Mouse (Mus musculus): ENCODE results near the gene Tcf19. TPM values are rescaled to one million over a fixed set of nuclear protein-coding genes. Genes with fewer than 3 reads are reported as not detected.
"Not testable (repeated sequence)": the region's sequence is repeated elsewhere in the genome, so short reads cannot be mapped to it uniquely, and the experiment has no call there.

Gene Tcf19
- polyA plus RNA-seq, 1 experiment: 11.1 TPM

DNA sequence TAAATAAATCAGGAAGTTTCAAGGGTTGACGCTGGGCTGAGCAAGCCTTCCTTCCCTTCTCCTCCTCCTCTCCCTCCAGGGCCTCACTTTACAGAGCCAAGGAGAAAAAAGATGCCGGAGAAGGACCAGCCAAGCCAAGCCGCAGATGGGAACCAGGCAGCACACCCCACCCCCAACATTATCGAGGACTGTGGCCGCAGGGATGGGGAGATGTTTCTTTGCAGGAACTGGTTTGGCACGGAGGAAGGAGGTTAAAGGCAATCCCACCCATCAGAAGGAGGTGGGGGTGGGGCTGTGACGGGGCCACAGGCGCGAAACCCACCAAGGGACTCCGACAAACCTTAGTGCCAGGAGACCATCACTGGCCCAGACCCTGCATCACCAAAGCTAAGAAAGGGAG, 29.9 kb downstream of the Tcf19 start:
- peaks cover 8% of the 10 kb centered on the region for H3K27me3 ChIP-seq (ENCODE audit: control insufficient read depth, insufficient read depth, insufficient read length)
- TF ChIP-seq REST (IDR thresholded peaks at IDR 0.05; ENCODE audit: insufficient read depth, insufficient read length) (no peak), MYOG (IDR thresholded peaks at IDR 0.05; ENCODE audit: control insufficient read depth in 1 of 3, insufficient read depth in 1 of 3, insufficient read length in 2 of 3, low read depth in 2 of 3) (no peak), MAX (IDR thresholded peaks at IDR 0.05; ENCODE audit: low read depth) (no peak), POLR2A (IDR thresholded peaks at IDR 0.05; ENCODE audit: insufficient read length, low read depth) (no peak), USF1 (IDR thresholded peaks at IDR 0.05; ENCODE audit: low read depth) (no peak), MYOD1 (IDR thresholded peaks at IDR 0.05; ENCODE audit: control insufficient read depth in 1 of 3, insufficient read length in 2 of 3, low read depth in 2 of 3) (no peak), SRF (IDR thresholded peaks at IDR 0.05; ENCODE audit: control insufficient read depth, insufficient read length, low read depth) (no peak)
- H3K36me3 ChIP-seq (ENCODE audit: control insufficient read depth, insufficient read depth): no peaks in the 10 kb centered on the region
- H3K4me3 ChIP-seq: no peak overlapping the region
- no peak overlapping the region for H3ac ChIP-seq (ENCODE audit: control insufficient read depth, insufficient read length)
- no peak overlapping the region for H3K4me2 ChIP-seq (ENCODE audit: low read depth)
- no peaks in the 10 kb centered on the region for H3K79me2 ChIP-seq (ENCODE audit: control insufficient read depth, insufficient read depth)

DNA sequence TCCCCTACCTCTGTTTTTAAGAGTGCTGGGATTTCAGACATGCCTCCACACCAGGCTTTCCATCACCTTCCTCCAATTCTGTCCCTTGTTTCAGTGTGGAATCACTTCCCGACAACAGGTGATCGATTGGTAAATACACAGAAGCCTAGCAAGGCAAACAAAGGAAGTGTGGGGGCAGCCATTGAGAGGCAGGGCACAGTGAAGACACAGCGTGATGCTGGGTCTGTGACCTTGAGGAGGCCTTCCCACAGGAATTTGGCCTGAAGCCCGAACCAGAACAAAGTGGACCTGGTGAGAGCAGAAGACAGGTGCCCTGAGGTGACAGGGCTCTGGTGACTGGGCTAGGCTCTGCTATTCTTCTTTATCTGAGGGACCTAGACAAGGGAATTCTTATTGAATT, 30.9 kb downstream of the Tcf19 start:
- Histone ChIP-seq H3K27me3 (ENCODE audit: control insufficient read depth, insufficient read depth, insufficient read length) (peaks cover 7% of the 10 kb centered on the region), H3K36me3 (ENCODE audit: control insufficient read depth, insufficient read depth) (no peaks in the 10 kb centered on the region), H3K4me3 (no peak overlapping the region), H3K4me2 (ENCODE audit: low read depth) (no peak overlapping the region), H3ac (ENCODE audit: control insufficient read depth, insufficient read length) (no peak overlapping the region), H3K79me2 (ENCODE audit: control insufficient read depth, insufficient read depth) (no peaks in the 10 kb centered on the region)
- TF ChIP-seq POLR2A (IDR thresholded peaks at IDR 0.05; ENCODE audit: insufficient read length, low read depth) (no peak), TCF12 (IDR thresholded peaks at IDR 0.05; ENCODE audit: insufficient read depth, poor library complexity, severe bottlenecking) (no peak), POLR2AphosphoS2 (IDR thresholded peaks at IDR 0.05; ENCODE audit: insufficient read length, low read depth) (no peak), MYOD1 (IDR thresholded peaks at IDR 0.05; ENCODE audit: control insufficient read depth in 1 of 3, insufficient read length in 2 of 3, low read depth in 2 of 3) (no peak), REST (IDR thresholded peaks at IDR 0.05; ENCODE audit: insufficient read depth, insufficient read length) (no peak), CEBPB (IDR thresholded peaks at IDR 0.05; ENCODE audit: insufficient read depth, poor library complexity, severe bottlenecking) (no peak), TCF3 (IDR thresholded peaks at IDR 0.05; ENCODE audit: insufficient read length, low read depth) (no peak), MAX (IDR thresholded peaks at IDR 0.05; ENCODE audit: low read depth) (no peak)

DNA sequence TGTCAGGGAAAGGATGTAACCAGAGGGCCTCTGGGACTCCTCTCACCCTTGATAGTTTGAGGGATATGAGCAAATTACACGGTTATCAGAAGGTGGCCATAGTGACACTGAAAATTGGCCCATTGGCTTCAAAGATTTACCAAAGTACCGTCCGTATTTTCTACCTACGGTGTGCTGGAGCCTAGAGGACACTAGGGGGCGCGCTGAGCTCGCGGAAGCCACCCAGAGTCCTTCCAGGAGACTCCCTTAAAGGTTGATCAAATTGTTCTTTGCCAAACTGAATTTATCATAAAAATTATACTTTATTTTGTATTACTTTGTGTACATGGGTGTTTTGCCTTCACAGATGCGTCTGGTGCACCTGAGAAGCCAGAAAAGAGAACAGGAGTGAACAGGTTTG, 32.6 kb downstream of the Tcf19 start:
- TF ChIP-seq MAX (IDR thresholded peaks at IDR 0.05; ENCODE audit: low read depth) (no peak), SRF (IDR thresholded peaks at IDR 0.05; ENCODE audit: control insufficient read depth, insufficient read length, low read depth) (no peak), E2F4 (IDR thresholded peaks at IDR 0.05; ENCODE audit: insufficient read depth) (no peak), POLR2A (IDR thresholded peaks at IDR 0.05; ENCODE audit: insufficient read length, low read depth) (no peak), TCF3 (IDR thresholded peaks at IDR 0.05; ENCODE audit: insufficient read length, low read depth) (no peak), MYOD1 (IDR thresholded peaks at IDR 0.05; ENCODE audit: control insufficient read depth in 1 of 3, insufficient read length in 2 of 3, low read depth in 2 of 3) (no peak), CEBPB (IDR thresholded peaks at IDR 0.05; ENCODE audit: insufficient read depth, poor library complexity, severe bottlenecking) (no peak), REST (IDR thresholded peaks at IDR 0.05; ENCODE audit: insufficient read depth, insufficient read length) (no peak)
- Histone ChIP-seq H3K27me3 (ENCODE audit: control insufficient read depth, insufficient read depth, insufficient read length) (no peaks in the 10 kb centered on the region), H3K79me2 (ENCODE audit: control insufficient read depth, insufficient read depth) (no peaks in the 10 kb centered on the region), H3ac (ENCODE audit: control insufficient read depth, insufficient read length) (no peak overlapping the region), H3K36me3 (ENCODE audit: control insufficient read depth, insufficient read depth) (no peaks in the 10 kb centered on the region), H3K4me3 (no peak overlapping the region), H3K4me2 (ENCODE audit: low read depth) (no peak overlapping the region)

DNA sequence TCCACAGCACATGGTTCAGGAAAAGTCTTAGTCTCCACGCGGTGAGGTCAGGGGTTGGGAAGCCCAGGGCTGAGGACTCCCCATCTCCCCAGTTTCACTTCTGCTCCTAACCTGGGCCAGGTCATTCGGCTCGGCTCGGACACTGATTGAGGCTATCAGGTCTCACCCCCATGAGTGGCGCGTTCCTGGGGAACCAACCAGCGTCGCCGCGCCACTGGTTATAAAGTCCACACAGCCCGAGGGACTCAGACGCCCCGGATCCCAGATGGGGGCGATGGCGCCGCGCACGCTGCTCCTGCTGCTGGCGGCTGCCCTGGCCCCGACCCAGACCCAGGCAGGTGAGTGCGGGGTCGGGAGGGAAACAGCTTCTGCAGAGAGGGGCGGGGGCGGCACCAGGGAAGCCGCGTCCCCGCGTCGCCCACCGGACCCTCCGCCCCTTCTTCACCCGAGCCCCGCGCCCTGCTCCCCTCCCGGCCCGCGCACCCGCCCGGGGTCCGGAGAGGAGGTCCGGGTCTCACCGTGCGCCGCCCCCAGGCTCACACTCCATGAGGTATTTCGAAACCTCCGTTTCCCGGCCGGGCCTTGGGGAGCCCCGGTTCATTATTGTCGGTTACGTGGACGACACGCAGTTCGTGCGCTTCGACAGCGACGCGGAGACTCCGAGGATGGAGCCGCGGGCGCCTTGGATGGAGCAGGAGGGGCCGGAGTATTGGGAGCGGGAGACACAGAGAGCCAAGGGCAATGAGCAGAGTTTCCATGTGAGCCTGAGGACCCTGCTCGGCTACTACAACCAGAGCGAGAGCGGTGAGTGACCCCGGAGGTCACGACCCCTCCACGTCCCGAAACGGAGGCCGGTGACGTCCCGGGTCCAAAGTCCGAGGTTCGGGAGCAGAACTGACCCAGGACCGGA, 46.5 kb downstream of the Tcf19 start, which contains the start of gene H2-Q10:
H2-Q10 (plus strand) TSS at position 248 of the 910 bp plus-strand sequence.
- no peak within 1 kb of the TSS for H3K4me3 ChIP-seq
- H3K27me3 ChIP-seq (ENCODE audit: control insufficient read depth, insufficient read depth, insufficient read length): peaks cover 16% of the 10 kb centered on the region
- peak within 1 kb of the TSS; percentile 24 for H3K4me2 ChIP-seq (ENCODE audit: low read depth)
- H3K36me3 ChIP-seq (ENCODE audit: control insufficient read depth, insufficient read depth): no peaks in the 10 kb centered on the region
- no peak within 1 kb of the TSS for H3ac ChIP-seq (ENCODE audit: control insufficient read depth, insufficient read length)
- no peaks in the 10 kb centered on the region for H3K79me2 ChIP-seq (ENCODE audit: control insufficient read depth, insufficient read depth)
- TF ChIP-seq MYOG (IDR thresholded peaks at IDR 0.05; ENCODE audit: control insufficient read depth in 1 of 3, insufficient read depth in 1 of 3, insufficient read length in 2 of 3, low read depth in 2 of 3): no peak
- TF ChIP-seq TCF12 (IDR thresholded peaks at IDR 0.05; ENCODE audit: insufficient read depth, poor library complexity, severe bottlenecking): no peak
- TF ChIP-seq POLR2AphosphoS2 (IDR thresholded peaks at IDR 0.05; ENCODE audit: insufficient read length, low read depth): no peak
- no peak for TF ChIP-seq REST (IDR thresholded peaks at IDR 0.05; ENCODE audit: insufficient read depth, insufficient read length)
- no peak for TF ChIP-seq MYOD1 (IDR thresholded peaks at IDR 0.05; ENCODE audit: control insufficient read depth in 1 of 3, insufficient read length in 2 of 3, low read depth in 2 of 3)
- no peak for TF ChIP-seq USF1 (IDR thresholded peaks at IDR 0.05; ENCODE audit: low read depth)
- TF ChIP-seq TCF3 (IDR thresholded peaks at IDR 0.05; ENCODE audit: insufficient read length, low read depth): no peak
- TF ChIP-seq MAX (IDR thresholded peaks at IDR 0.05; ENCODE audit: low read depth): no peak
- TF ChIP-seq POLR2A (IDR thresholded peaks at IDR 0.05; ENCODE audit: insufficient read length, low read depth): no peak
- TF ChIP-seq E2F4 (IDR thresholded peaks at IDR 0.05; ENCODE audit: insufficient read depth): no peak
- no peak for TF ChIP-seq SRF (IDR thresholded peaks at IDR 0.05; ENCODE audit: control insufficient read depth, insufficient read length, low read depth)
- TF ChIP-seq CEBPB (IDR thresholded peaks at IDR 0.05; ENCODE audit: insufficient read depth, poor library complexity, severe bottlenecking): no peak

DNA sequence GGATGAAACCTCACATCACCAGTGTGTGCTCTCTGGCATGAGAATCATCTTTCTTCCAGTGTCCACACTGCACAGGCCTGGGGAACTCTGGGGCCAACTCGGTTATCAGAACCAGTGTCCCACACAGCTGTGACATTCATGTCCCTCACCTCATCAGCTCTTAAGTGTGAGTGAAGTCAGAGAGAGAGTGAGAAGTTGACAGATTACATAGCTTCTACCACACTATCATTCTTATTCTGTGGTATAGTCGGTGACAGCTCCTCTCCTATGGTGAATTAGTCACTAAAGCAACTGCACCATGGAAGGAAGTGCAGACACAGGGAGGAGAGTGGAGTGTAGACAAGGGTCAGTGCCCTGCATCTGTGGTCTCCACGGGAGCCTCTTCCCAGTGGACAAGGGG, 47.7 kb downstream of the Tcf19 start:
- H3K27me3 ChIP-seq (ENCODE audit: control insufficient read depth, insufficient read depth, insufficient read length): peaks cover 16% of the 10 kb centered on the region
- not testable (repeated sequence) for H3K4me2 ChIP-seq (ENCODE audit: low read depth); H3ac ChIP-seq (ENCODE audit: control insufficient read depth, insufficient read length); H3K36me3 ChIP-seq (ENCODE audit: control insufficient read depth, insufficient read depth); H3K4me3 ChIP-seq; H3K79me2 ChIP-seq (ENCODE audit: control insufficient read depth, insufficient read depth)

DNA sequence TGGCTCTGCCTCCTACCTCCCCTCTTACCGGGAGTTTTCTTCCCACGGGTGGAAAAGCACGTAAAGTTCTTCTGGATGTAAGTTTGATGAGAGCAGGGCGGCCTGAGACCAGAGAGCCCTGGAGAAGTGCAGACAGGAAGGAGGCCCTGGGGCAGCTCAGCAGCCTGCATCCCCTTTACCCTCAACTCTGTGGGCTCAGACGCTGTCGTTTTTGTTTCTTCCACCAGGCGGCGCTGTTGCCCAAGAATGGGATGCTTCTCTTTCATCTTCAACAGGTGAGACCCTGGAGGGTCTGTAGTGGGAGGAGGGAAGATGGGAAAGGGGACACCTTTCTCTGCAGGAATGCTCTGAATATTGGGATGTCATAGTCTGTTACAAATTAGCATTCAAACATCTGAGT, 51.0 kb downstream of the Tcf19 start:
- peaks cover 11% of the 10 kb centered on the region for H3K27me3 ChIP-seq (ENCODE audit: control insufficient read depth, insufficient read depth, insufficient read length)
- H3K4me2 ChIP-seq (ENCODE audit: low read depth); H3K79me2 ChIP-seq (ENCODE audit: control insufficient read depth, insufficient read depth); H3K4me3 ChIP-seq; H3ac ChIP-seq (ENCODE audit: control insufficient read depth, insufficient read length); H3K36me3 ChIP-seq (ENCODE audit: control insufficient read depth, insufficient read depth): not testable (repeated sequence)

All from myocyte (in vitro differentiated cells).